Mouse (Mus musculus) inflammation-experienced regulatory T-cells, adult 6 months (primary cell): ENCODE results near the gene Cmya5. TPM values are rescaled to one million over a fixed set of nuclear protein-coding genes. Genes with fewer than 3 reads are reported as not detected.
A peak's percentile ranks its signal among the peaks of the same experiment; 100 is the strongest.
"Not testable (repeated sequence)": the region's sequence is repeated elsewhere in the genome, so short reads cannot be mapped to it uniquely, and the experiment has no call there.

Experiments
- ATAC-seq: one replicate; pipeline ENCODE4 v1.8.0; 2017
- polyA plus RNA-seq, 3 experiments: library from polyadenylated mRNA; unstranded; fragments of 100-300 nt; shearing (Covaris generic); gene quantifications; one replicate each; pipeline ENCODE4 v1.2.1; 2017

Cmya5 gene
- polyA plus RNA-seq, 3 experiments from 2014 or later: 0.18 to 0.74 (median 0.63) TPM

GRCm38 (mm10) chr13:93117241-93117640 is 27.3 kb downstream of the Cmya5 start:
- ATAC-seq: no peak

GRCm38 (mm10) chr13:93102340-93103090 is 42.0 kb downstream of the Cmya5 start:
- ATAC-seq: no peak

- no peak for ATAC-seq
These were observed 45.9 kb downstream of the Cmya5 start for GRCm38 (mm10) chr13:93098596-93098995.

GRCm38 (mm10) chr13:93096643-93097042 is 47.9 kb downstream of the Cmya5 start:
- ATAC-seq: no peak

- peak; percentile 53 for ATAC-seq
These were observed 49.3 kb downstream of the Cmya5 start for GRCm38 (mm10) chr13:93095097-93095791.

- peak; percentile 73 for ATAC-seq
These were observed 50.2 kb downstream of the Cmya5 start for GRCm38 (mm10) chr13:93094204-93094935.

GRCm38 (mm10) chr13:93093697-93094096 is 50.8 kb downstream of the Cmya5 start:
- peak; percentile 26 for ATAC-seq

- no peak for ATAC-seq
These were observed 51.6 kb downstream of the Cmya5 start for GRCm38 (mm10) chr13:93092916-93093429.

GRCm38 (mm10) chr13:93091866-93092455 is 52.6 kb downstream of the Cmya5 start:
- ATAC-seq: no peak

- ATAC-seq: no peak
These were observed 53.3 kb downstream of the Cmya5 start for GRCm38 (mm10) chr13:93091176-93091575.

- ATAC-seq: no peak
These were observed 55.0 kb downstream of the Cmya5 start for GRCm38 (mm10) chr13:93089481-93089880.

- ATAC-seq: no peak
These were observed 58.8 kb downstream of the Cmya5 start for GRCm38 (mm10) chr13:93085711-93086110.

- ATAC-seq: not testable (repeated sequence)
These were observed 62.2 kb downstream of the Cmya5 start for GRCm38 (mm10) chr13:93082324-93082723.

- ATAC-seq: peak; percentile 83
These were observed 63.7 kb downstream of the Cmya5 start for GRCm38 (mm10) chr13:93080859-93081258.

GRCm38 (mm10) chr13:93074147-93074641 is 70.3 kb downstream of the Cmya5 start:
- no peak for ATAC-seq

GRCm38 (mm10) chr13:93073595-93073994 is 70.9 kb downstream of the Cmya5 start:
- peak; percentile 60 for ATAC-seq

- peak; percentile 83 for ATAC-seq
These were observed 71.6 kb downstream of the Cmya5 start for GRCm38 (mm10) chr13:93072871-93073411.

GRCm38 (mm10) chr13:93070406-93070805 is 74.1 kb downstream of the Cmya5 start:
- no peak for ATAC-seq

GRCm38 (mm10) chr13:93069481-93069880 is 75.0 kb downstream of the Cmya5 start:
- ATAC-seq: no peak

GRCm38 (mm10) chr13:93068353-93068752 is 76.2 kb downstream of the Cmya5 start:
- no peak for ATAC-seq

GRCm38 (mm10) chr13:93062860-93063636 is 81.5 kb downstream of the Cmya5 start:
- no peak for ATAC-seq
